Mouse (Mus musculus): ENCODE results near the gene Fggy. TPM values are rescaled to one million over a fixed set of nuclear protein-coding genes. Genes with fewer than 3 reads are reported as not detected.

Gene Fggy
- total RNA-seq, 4 experiments from 2014 or later = 8.5 to 16.5 (median 12.4) TPM

DNA sequence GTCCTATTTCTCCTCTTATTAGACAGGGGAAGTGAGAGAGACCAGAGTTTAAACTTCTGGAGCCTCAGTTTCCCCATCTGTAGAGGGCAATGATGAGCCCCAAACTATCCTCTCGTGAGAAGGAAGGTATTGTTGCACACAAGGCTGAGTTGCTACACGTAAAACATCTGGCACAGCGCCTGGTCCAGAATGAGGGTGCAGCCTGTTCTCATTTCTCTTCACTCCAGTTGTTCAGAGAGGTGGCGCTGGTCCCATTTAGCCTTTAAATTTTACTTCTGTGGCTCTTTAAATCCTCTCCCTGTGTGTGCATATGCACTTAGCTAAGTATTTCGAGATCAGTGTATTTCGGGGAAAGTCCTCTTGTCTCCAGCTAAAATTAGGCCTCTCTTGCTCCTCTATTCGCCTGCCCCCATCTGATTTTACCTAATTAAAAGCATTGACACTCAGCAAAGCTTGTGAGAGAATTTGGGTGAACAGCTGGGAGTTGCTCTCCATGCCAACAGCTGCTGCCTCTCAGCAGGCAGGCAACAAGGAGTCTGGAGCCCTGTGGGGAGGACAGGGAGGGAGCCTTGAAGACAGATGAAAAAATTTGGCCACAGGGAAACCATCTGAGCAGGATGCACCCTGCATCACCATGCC, 340.0 kb downstream of the Fggy start:
- no peak for DNase-seq (ENCODE audit: low spot score in 2 of 2)

DNA sequence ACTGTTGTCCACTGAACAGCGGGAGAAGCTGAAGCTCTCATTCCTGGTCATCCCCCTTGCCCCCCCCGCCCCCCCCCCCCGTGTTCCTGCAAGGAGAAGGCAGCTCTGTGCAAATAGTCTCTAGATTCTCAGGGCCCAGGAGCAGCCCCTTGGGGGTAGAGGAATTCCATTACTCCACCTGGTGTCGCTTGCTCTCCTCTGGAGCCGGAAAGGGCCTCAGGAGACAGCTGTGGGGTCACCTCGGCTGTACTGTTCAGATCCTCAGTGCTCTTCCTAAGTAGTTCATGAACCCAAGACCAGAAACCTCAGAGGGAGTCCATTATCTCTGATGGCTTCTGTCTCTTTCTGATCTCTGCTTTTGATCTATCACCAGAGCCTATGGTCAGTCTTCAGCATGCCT, 341.4 kb downstream of the Fggy start:
- no peak for DNase-seq (ENCODE audit: low spot score in 2 of 2)

DNA sequence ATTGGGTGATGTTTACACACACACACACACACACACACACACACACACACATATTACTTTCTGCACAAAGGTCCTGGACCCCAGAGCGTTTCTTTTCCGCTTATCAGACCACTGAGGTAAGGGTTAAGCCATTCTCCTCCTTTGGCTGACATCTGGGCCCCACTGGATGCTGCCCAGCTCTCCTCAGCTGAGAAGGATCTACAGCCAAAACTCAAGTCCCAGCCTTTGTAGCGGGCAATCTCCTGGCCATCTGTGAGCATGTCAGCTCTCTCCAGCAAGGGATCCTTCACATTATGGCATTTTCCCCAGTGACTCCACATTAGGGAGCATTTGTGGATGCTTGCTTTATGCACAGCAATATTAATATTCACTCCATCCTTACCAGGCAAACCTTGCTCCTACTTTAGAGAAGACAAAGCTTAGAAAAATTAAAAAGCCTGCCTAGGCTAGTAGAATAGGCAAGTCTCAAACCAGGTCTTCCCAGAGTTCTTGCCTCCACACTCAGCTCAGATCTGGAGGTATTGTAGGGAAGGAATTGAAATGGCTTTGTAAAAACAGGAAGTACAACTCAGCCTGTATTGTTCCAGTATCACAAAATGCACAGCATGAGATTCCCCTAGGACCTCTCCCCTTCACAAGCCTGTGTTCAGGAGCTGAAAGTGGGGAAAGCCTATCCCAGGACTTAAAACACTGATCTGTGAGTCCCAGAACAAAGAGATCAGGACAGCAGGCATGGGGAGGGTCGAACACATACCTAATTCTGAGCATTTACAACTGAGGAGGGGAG, 342.8 kb downstream of the Fggy start:
- DNase-seq (ENCODE audit: low spot score in 2 of 2) = no peak

DNA sequence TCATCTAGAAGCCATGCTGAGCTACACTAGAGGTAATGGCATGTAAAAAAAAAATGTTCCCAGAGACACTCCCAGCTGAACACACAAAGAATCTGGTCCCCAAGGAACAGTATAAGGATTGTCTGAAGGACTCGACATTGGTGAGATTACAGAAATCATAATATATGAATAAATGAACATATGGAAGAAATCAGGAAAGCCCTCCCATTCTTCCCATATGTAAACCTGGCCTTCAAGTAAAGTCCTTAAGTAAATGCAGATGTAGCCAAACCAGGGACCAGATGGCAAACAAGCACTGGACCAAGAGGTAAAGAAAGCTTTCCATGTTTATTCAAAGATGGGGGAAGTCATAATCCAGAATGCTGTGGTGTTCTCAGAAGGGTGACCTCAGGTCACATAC, 343.5 kb downstream of the Fggy start:
- DNase-seq (ENCODE audit: low spot score in 2 of 2) = no peak

DNA sequence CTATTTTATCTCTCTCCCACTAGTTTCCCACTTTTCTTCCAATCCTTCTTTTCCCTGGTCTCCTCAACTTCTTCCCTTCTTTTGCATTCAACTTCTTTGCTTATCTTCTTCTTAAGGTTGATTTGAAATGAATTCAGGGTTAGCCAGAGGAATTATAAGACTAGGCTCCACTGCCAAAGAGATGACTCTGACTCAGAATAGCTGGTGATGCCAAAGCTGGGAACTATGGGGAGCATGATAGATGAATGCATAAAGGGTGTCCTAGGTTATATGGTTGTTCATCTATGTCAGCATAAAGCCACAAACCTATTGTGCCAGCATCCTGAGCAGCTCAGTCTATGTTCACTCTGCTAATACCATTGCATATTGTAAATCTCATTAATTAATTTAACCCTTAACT, 348.8 kb downstream of the Fggy start:
- DNase-seq (ENCODE audit: low spot score in 2 of 2) = no peak

DNA sequence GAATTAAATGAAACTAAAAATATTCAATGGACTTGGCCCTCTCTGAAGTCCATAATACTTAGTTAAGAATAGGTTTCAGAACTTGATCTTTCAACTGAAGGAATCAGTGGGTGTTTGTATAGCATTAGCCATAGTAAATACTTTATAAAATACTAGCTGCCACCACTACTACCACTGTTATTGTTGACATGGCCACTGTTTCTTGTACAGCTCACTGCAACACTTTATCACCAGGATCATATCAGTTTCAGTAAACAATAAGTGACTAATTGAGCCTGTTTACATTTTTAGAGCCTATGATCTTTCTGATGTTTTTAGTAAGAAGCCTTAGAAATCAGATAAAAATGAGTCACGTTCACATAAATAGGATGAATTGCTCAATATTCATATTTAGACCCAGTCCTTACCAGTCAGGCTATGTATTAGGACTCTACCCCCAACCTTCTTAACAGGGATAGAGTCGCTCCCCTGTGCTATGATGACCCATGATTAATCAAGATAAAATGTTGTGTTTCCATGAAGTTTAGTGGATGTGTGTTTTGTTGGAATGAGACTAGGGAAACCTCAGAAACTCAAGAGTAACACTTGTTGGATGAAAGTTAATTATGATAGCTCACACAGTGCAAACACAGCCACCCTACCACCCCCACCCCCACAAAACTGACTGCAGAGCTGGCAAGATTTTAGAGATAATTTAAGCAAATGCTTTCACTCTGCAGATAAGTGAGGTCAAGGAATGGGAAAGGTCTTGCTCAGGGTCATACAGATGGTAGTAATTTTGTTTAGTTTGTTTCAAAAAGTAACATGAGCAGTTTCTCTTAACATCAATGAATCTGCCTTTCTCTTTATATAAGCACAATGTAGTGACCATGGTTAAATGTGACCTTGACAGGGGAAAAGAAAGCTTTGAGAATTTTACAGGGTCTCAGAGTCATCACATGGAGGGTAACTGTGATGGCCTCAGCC, 352.7 kb downstream of the Fggy start:
- DNase-seq (ENCODE audit: low spot score in 2 of 2) = no peak

DNA sequence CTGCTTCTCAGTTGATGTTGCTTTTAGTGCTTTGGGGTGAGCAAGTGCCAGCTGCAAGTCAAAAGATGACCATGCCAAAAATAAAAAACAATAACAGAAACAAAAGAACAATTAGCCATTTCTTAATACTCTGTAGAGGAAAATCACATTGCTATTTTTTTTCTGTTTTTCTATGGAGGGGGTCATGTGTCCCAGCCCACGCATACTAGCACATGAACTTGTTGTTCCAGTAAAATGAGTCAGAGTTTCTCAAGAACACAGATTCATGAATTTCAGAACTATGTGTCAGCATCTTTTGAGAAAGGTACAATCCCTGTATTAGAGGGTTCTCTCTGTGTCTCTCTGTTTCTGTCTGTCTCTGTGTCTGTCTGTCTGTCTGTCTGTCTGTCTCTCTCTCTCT, 355.7 kb downstream of the Fggy start:
- DNase-seq (ENCODE audit: low spot score in 2 of 2) = no peak

DNA sequence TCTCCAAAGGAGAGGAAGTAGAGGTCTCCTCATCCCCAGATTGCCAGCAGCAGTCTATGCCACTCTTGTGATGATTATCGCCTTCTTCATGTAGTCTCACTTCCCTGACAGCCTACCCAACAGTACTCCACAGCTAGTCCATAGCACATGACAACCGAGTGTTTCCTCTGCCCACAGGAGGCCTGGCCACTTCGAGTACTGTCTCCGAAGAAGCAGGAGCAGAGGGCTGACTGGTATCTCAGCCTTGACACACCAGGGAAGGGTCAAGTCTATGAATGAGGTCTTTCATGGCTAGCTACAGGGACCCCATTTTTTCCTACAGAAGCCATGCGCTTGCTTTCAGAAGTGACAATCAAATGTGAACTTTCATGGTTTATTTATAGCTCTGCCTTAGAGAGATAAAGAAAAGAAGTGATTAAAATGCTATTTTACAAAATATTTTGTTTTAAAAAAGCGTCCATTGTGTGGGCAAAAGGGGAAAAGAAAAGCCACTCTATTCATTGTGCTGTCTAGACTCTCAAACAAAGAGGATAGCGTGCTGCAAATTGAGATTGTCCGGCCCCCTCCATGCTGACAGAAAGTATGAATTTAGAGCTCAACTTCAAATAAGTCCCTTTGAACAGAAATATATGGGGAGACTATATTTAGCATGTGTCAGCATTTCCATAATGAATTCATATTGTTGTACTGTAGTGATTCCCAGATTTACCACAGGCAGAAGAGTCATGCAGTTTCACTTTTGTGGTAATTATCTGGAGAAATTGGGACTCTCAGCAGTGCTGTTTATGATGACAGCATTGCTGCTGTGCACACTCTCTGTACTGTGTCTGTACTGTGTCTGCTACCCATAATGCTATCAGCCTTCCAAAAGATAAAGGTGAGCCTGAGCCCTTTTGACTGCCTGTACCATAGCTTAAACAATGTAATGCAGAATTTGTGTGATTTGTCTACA, 358.6 kb downstream of the Fggy start:
- no peak for DNase-seq (ENCODE audit: low spot score in 2 of 2)

DNA sequence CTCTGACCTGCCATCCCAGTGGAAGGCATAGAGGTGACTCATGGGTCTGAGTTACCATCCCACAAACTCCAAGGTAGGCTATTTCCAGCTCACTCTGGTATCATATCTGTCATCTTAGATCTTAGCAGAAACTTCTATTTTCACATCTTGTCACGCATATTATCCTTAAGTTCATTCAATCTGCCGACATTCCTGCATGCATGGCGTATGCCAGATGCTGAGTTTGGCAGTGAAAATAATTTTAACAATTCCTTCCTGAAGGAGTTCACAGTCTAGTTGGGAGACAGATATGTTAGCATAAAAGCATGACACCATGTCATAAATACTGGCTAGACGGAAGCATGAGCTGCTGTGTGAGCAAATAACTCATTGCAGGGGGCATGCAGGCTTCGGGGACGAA, 360.4 kb downstream of the Fggy start:
- no peak for DNase-seq (ENCODE audit: low spot score in 2 of 2)

DNA sequence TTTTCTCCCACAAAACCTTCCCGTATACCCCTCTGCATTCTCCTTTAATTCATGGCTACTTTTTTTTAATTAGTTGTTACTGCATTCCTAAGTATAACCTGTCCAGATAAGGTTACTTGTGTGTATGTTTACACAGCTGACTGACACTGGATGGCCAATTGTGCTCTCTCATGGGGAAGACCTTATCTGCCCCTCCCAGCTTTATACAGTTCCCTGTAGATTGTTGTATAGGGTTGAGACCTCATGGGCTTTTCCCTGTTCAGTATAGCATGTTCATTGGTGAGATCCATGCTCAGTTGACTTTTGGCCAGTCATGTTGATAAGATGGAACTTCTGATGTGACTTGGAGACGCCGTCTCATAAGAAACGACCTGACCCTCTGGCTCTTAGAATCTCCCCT, 363.1 kb downstream of the Fggy start:
- no peak for DNase-seq (ENCODE audit: low spot score in 2 of 2)

DNA sequence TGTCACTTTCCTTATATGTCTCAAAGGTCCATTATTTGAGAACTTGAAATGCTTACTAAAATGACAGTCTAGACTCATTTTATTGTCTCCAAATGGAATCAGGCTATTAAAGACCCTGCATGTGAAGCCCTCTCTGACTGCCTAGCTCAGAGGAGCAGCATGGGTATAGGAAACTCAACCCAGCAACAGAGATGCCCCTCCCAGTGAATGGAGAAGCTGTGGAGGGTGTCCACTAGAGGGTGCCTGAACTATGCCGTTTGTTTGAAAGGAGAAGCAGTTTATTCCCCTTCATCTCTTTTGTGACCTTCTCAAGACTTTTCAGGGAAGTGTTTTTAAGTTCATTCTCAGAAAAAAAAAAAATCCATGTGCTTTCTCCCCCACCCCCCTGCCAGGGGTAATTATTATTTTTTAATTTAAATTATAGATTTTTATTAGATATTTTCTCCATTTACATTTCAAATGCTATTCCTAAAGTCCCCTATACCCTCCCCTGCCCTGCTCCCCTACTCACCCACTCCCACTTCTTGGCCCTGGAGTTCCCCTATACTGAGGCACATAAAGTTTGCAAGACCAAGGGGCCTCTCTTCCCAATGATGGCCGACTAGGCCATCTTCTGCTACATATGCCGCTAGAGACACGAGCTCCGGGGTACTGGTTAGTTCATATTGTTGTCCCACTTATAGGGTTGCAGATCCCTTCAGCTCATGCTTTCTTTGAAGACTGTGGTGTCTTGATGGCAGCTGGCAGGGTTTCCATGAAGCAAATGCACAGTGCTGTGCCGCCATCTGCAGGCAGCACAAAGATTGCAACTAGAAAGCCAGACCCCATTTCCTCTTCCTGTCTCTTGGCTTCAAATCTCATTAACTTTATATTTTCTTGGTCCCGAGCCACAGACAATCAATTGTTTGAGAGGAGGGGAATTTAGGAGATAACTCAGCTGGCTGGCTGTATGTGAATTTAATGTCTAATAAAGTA, 367.2 kb downstream of the Fggy start:
- peak; percentile 24 to 39 for DNase-seq (ENCODE audit: low spot score in 2 of 2)

DNA sequence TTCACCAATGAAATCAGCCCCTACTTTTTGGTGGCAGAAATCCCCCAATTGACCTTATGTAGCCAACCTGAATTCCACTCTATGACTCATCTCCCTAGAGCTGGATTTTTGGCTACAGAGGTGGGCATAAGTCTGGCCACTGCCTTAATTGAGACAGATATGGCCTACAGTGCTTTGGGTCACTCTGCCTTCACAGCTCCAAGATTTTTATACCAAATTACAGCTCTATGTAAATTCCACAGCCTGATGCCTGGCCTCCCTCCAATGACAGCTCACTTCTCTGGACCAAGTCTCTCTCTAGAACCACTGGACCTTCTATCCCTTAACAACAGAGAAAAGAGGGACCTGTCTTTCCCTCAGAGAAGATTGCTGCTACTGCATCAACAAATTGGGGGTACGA, 371.5 kb downstream of the Fggy start:
- DNase-seq (ENCODE audit: low spot score in 2 of 2) = no peak

DNA sequence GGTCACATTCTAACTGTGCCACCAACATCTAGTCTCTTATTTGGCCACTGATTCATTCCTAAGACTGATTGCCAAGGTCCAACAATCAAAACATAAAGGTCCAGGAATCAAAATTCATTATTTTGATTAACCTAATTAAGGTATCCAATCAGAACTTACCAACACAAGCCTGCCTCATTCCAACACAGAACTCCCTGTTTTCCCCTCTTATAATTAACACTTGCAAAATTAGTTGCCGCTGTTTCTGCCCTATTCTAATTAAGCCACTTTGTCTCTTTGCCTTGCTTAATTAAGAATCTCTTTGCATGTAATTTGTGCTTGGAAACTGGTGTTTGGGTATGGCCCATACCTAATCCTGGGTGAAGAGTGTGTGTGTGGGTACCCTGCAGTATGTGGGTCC, 372.6 kb downstream of the Fggy start:
- DNase-seq (ENCODE audit: low spot score in 2 of 2) = no peak

DNA sequence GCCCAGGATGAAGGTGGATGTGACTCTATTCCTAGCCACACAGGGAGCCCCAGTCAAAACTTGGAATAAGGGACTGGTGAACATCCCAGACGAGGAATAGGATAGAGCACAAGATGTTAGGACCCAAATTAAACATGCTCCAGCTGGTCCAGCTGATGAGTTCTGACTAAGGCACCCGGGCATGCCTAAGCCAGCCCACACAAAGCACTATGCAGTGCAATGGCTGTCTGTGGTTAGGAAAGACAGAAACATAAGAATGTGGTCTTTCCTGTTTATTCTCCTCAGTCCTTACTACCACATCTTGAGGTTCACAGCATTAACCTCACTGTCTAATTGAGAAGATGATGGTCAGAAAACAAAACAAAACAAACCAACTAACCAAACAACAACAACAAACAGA, 374.0 kb downstream of the Fggy start:
- no peak for DNase-seq (ENCODE audit: low spot score in 2 of 2)

DNA sequence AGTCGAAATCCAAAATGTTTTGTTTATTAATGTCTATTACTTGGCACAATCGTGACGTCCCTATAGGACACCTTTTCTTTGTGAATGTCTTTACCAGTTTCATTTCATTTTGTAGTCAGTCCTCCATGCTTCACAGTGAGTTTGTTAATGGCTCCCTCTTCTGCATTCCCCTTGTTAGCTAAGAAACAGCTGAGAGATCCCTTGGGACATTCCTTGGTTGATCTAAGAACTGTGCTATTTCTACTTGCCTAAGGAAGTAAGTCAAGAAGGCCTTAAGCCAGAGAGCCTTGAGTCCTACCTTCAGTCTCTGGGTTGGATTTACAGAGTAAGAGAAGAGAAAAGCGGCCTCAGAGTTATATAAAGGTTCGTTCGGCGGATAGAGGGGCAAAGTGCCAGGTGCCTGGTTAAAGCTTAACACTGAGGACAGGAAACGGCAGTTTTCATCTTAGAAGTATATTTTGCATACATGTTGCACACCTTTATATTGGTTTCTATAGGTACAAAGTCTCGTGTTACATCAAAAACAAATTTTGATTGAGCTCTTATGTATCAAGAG, 376.6 kb downstream of the Fggy start:
- DNase-seq (ENCODE audit: low spot score in 2 of 2) = no peak

DNA sequence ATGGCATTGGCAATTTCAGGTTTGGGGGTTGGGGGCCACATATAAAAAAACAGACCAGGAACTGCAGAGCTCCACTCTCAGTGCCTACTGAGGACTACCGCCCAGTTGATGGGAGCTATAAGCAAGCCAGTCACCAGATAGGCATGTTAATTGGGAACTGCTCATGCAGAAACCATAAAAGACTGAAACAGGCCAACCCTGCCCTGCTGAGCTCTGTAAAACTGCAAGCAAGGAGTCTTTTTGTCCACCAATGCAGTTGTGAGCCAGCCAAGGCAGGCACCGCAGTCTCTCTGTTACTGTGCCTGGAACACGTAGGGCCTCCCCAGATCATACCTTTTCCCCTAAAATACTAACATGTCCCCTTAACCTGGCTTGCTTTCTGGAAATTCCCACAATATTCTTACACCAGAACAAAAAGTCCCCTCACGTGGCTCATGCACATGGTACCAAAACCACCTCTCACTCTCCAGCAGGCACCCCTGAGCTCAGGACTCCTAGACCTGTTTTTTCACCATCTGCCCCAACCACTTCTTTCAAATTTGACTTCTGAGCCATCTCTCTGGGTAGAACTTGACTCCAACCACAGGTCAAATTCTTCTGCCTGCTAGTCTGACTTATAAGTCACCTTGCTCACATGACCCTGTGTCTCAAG, 377.2 kb downstream of the Fggy start:
- no peak for DNase-seq (ENCODE audit: low spot score in 2 of 2)

DNA sequence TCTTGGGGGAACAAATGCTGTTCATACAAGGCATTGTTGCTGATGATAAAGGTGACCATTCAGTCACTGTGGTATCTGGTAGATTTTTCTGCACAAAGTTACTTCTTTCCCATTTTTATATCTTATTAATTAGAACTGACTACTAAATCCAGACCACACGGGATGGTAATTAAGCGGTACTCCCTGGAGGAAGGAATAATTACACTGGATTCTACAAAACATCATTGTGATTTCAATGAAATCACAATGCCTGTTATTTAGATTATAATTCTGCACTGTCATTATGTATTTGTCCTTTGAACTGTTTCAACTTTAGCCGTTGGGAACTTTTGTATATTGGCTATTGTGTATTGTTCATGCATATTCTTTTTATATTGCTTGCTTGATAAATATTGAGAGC, 381.4 kb downstream of the Fggy start:
- DNase-seq (ENCODE audit: low spot score in 2 of 2) = no peak

DNA sequence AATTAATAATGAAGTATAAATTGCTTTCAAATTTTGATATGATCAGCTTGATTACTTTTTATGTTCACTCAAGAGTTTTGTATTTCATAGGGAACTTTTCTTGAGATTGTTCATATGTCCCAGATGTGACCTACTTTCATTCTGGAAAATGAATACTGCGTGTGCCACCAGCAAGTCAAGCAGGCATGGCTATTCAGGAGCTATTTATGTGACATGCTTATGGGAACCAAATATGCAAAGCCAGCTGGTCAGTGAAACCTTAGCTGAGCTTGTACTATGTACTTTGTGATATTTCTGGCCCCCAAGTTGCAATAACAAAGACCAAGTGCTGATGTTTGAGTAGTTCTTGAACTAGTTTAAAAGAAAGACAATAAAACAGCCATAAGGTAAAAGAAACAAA, 390.6 kb downstream of the Fggy start:
- DNase-seq (ENCODE audit: low spot score in 2 of 2) = no peak

DNA sequence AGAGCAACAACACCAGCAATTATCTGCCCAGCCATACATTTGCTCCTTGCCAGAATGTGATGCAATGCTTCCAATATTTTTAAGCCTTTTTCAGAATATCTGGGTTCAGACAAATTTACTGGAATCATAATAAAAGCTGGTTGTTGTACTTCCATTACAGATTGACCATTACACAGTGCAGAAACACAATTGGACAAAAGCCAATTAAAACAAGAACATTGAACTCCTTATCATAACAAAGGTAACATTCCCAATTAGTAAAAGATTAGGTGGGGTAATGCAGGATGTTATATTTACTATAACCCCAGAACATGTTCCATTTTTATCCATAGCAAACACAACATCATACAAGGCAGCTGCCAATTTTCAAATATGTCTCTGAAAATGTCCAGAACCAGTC, 396.0 kb downstream of the Fggy start:
- DNase-seq (ENCODE audit: low spot score in 2 of 2) = no peak
